Mouse (Mus musculus) liver, adult 2 months (tissue): Measurements from ENCODE around the gene Chpt1. TPM values are rescaled to one million over a fixed set of nuclear protein-coding genes. Genes with fewer than 3 reads are reported as not detected.
"Not testable (repeated sequence)": the region's sequence is repeated elsewhere in the genome, so short reads cannot be mapped to it uniquely, and the experiment has no call there.

Source experiments
- DNase-seq: peaks from one replicate; pipeline ENCODE4 v3.0.0-alpha.2; 2011; ENCODE audit warnings: low read depth, low spot score; ENCODE audit errors: extremely low read depth
- H3K27ac ChIP-seq: fragments of 200-500 bp; replicated peaks from 2 replicates; pipeline ENCODE4 v1.5.1; 2012; ENCODE audit warnings: low read depth, mild to moderate bottlenecking, control low read depth, inconsistent platforms, low read length; ENCODE audit not compliant: insufficient read depth
- H3K27me3 ChIP-seq: fragments of 200-500 bp; 2 replicates; pipeline ENCODE4 v1.6.1; 2012; ENCODE audit warnings: mild to moderate bottlenecking, moderate library complexity, low read length, inconsistent platforms; ENCODE audit not compliant: control insufficient read depth, insufficient read depth
- H3K36me3 ChIP-seq: fragments of 200-500 bp; 2 replicates; pipeline ENCODE4 v1.6.1; 2012; ENCODE audit warnings: low read length, inconsistent platforms; ENCODE audit not compliant: control insufficient read depth, insufficient read depth
- H3K4me1 ChIP-seq: fragments of 200-500 bp; 2 replicates; pipeline ENCODE4 v1.6.1; 2011; ENCODE audit warnings: low read length; ENCODE audit not compliant: control insufficient read depth, insufficient read depth
- H3K4me3 ChIP-seq: fragments of 200-500 bp; 2 replicates; pipeline ENCODE4 v1.5.1; 2011; ENCODE audit warnings: low read depth, mild to moderate bottlenecking, control low read depth, low read length, moderate library complexity; ENCODE audit not compliant: insufficient read depth
- H3K79me2 ChIP-seq: fragments of 200-500 bp; 2 replicates; pipeline ENCODE4 v1.6.1; 2012; ENCODE audit warnings: inconsistent platforms, mild to moderate bottlenecking, low read length, moderate library complexity; ENCODE audit not compliant: control insufficient read depth, insufficient read depth
- H3K9ac ChIP-seq: fragments of 200-500 bp; 2 replicates; pipeline ENCODE4 v1.6.1; 2012; ENCODE audit warnings: low read depth, mild to moderate bottlenecking, control low read depth, inconsistent platforms, low read length
- CTCF ChIP-seq: fragments of 200-500 bp; IDR thresholded peaks from 2 replicates; pipeline ENCODE4 v1.5.1; 2011; ENCODE audit warnings: low read depth, low read length, control low read depth
- POLR2A ChIP-seq: fragments of 200-500 bp; IDR thresholded peaks from 2 replicates; pipeline ENCODE4 v1.6.1; 2011; ENCODE audit warnings: low read length, control low read depth; ENCODE audit not compliant: insufficient read depth; ENCODE audit errors: extremely low read depth
- WGBS: fragments of 180-500 bp; shearing (Covaris S2); methylation state at CpG from one replicate; pipeline ENCODE4 v1.1.7; 2018; 5-methylcytosine and 5-hydroxymethylcytosine counted together
- polyA plus RNA-seq: library from polyadenylated mRNA; depleted of rRNA; stranded (reverse); fragments of >200 nt; gene quantifications from 2 replicates; pipeline ENCODE4 v1.2.3, GENCODE M21; 2012
- total RNA-seq: library from RNA; depleted of rRNA; stranded (reverse); fragments of >200 nt; gene quantifications from 2 replicates; pipeline ENCODE4 v1.2.3, GENCODE M21; 2014

The Chpt1 gene
- total and polyA plus RNA-seq, 2 experiments, result 59.0 to 137 TPM

- no peaks in the 10 kb centered on the region; the same call in 1 of the 2 replicates for H3K4me1 ChIP-seq
- H3K9ac ChIP-seq, result no peak overlapping the region
- H3K79me2 ChIP-seq, result no peaks in the 10 kb centered on the region
- WGBS, result 86% methylated on average over 1 of the region's 1 CpGs
- H3K27me3 ChIP-seq, result no peaks in the 10 kb centered on the region
- no peak for TF ChIP-seq POLR2A
- no peak for TF ChIP-seq CTCF
- no peak overlapping the region for H3K27ac ChIP-seq
- H3K36me3 ChIP-seq, result no peaks in the 10 kb centered on the region
- DNase-seq, result no peak
- H3K4me3 ChIP-seq, result no peak overlapping the region
These were observed 19.3 kb upstream of the Chpt1 start for GRCm38 (mm10) chr10:88523212-88523611.

- DNase-seq, result no peak
- Histone ChIP-seq H3K9ac (no peak overlapping the region), H3K4me1 (no peaks in the 10 kb centered on the region; the same call in 1 of the 2 replicates), H3K27me3 (no peaks in the 10 kb centered on the region), H3K36me3 (no peaks in the 10 kb centered on the region), H3K4me3 (no peak overlapping the region), H3K79me2 (no peaks in the 10 kb centered on the region), H3K27ac (no peak overlapping the region)
- WGBS, result 73% methylated on average over 8 of the region's 8 CpGs
- TF ChIP-seq CTCF (no peak), POLR2A (no peak)
These were observed 18.9 kb upstream of the Chpt1 start for GRCm38 (mm10) chr10:88522795-88523194.

GRCm38 (mm10) chr10:88515049-88515448, 11.2 kb upstream of the Chpt1 start:
- peak overlapping the region; percentile 87 for H3K27ac ChIP-seq
- peak; percentile 97 for DNase-seq
- not testable (repeated sequence) for H3K4me1 ChIP-seq, H3K4me3 ChIP-seq, H3K27me3 ChIP-seq, H3K9ac ChIP-seq, H3K79me2 ChIP-seq, H3K36me3 ChIP-seq
- 31% methylated on average over 7 of the region's 7 CpGs for WGBS

- no peak overlapping the region for H3K4me3 ChIP-seq
- peaks cover 9% of the 10 kb centered on the region for H3K4me1 ChIP-seq
- WGBS, result 26% methylated on average over 2 of the region's 2 CpGs
- TF ChIP-seq POLR2A (no peak), CTCF (peak; percentile 71)
- H3K27ac ChIP-seq, result peak overlapping the region; percentile 87
- H3K9ac ChIP-seq, result no peak overlapping the region
- no peaks in the 10 kb centered on the region for H3K27me3 ChIP-seq
- peak; percentile 78 for DNase-seq
- no peaks in the 10 kb centered on the region for H3K36me3 ChIP-seq
- H3K79me2 ChIP-seq, result no peaks in the 10 kb centered on the region
These were observed 10.6 kb upstream of the Chpt1 start for GRCm38 (mm10) chr10:88514495-88514894.

- Histone ChIP-seq H3K36me3 (no peaks in the 10 kb centered on the region), H3K4me3 (no peak overlapping the region), H3K79me2 (no peaks in the 10 kb centered on the region), H3K27me3 (no peaks in the 10 kb centered on the region), H3K4me1 (peaks cover 9% of the 10 kb centered on the region), H3K9ac (no peak overlapping the region), H3K27ac (peak overlapping the region; percentile 87; the same call in 1 of the 2 replicates)
- no peak for DNase-seq
- WGBS, result 81% methylated on average over 8 of the region's 8 CpGs
- TF ChIP-seq POLR2A (no peak), CTCF (no peak)
These were observed 9.8 kb upstream of the Chpt1 start for GRCm38 (mm10) chr10:88513574-88514135.

- Histone ChIP-seq H3K36me3 (no peaks in the 10 kb centered on the region), H3K79me2 (no peaks in the 10 kb centered on the region), H3K27ac (no peak overlapping the region), H3K9ac (no peak overlapping the region), H3K4me3 (no peak overlapping the region), H3K4me1 (peaks cover 22% of the 10 kb centered on the region), H3K27me3 (no peaks in the 10 kb centered on the region)
- TF ChIP-seq POLR2A, result no peak
- no peak for TF ChIP-seq CTCF
- WGBS, result 59% methylated on average over 9 of the region's 9 CpGs
- DNase-seq, result peak; percentile 71
These were observed 7.5 kb upstream of the Chpt1 start for GRCm38 (mm10) chr10:88511355-88511754.
